Mouse (Mus musculus): ENCODE data around the gene Sec24a.

DNA sequence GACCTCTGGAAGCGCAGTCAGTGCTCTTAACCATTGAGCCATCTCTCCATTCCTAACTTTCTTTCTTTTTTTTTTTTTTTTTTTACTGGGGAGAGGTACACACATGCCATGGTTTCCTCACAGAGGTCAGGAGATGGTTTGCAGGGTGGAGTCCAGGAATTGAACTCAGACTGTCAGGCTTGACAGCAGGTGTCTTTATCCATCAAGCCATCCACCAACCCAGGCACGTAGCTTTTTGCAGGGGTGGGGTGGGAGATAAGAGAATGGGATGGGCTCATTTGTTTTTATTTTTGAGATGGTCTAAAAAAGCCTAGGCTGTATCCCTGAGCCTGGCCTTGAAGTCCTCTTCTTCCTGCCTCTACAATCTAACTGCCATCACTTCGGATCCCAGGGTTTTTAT is 12.1 kb upstream of the Sec24a start:
- TF ChIP-seq CTCF (IDR thresholded peaks at IDR 0.05; ENCODE audit: control insufficient read depth, insufficient read depth, insufficient replicate concordance, low read depth, low read length) (no peak), POLR2A (IDR thresholded peaks at IDR 0.05; ENCODE audit: control insufficient read depth, low read depth, low read length) (no peak)

Data from testis, adult 2 months (tissue).